Mouse (Mus musculus) lung, embryonic 16.5 days (tissue): ENCODE results near the gene Vkorc1l1. TPM values are rescaled to one million over a fixed set of nuclear protein-coding genes. Genes with fewer than 3 reads are reported as not detected.

Experiments used
- ATAC-seq: fragments of 200-750 bp; cut with Nextera tagmentation; 2 replicates; pipeline ENCODE4 v1.8.0; 2017; ENCODE audit warnings: low read depth, mild to moderate bottlenecking, moderate library complexity
- H3K27ac ChIP-seq: fragments of 300-500 bp; sonication (generic); 2 replicates; pipeline ENCODE4 v1.5.1; 2014; ENCODE audit warnings: mild to moderate bottlenecking, control low read depth, low read length
- H3K27me3 ChIP-seq: fragments of 300-500 bp; sonication (generic); 2 replicates; pipeline ENCODE4 v1.6.1; 2014; ENCODE audit warnings: low read depth, low read length, mixed read lengths; ENCODE audit not compliant: control insufficient read depth, insufficient read depth
- H3K36me3 ChIP-seq: fragments of 300-500 bp; sonication (generic); 2 replicates; pipeline ENCODE4 v1.6.1; 2014; ENCODE audit warnings: low read length; ENCODE audit not compliant: control insufficient read depth, insufficient read depth
- H3K4me1 ChIP-seq: fragments of 300-500 bp; sonication (generic); replicated peaks from 2 replicates; pipeline ENCODE4 v1.6.1; 2014; ENCODE audit warnings: low read length, mixed read lengths; ENCODE audit not compliant: control insufficient read depth, insufficient read depth
- H3K4me2 ChIP-seq: fragments of 300-500 bp; sonication (generic); 2 replicates; pipeline ENCODE4 v1.6.1; 2014; ENCODE audit warnings: low read depth, low read length, control low read depth
- H3K4me3 ChIP-seq: fragments of 300-500 bp; sonication (generic); 2 replicates; pipeline ENCODE4 v1.5.1; 2014; ENCODE audit warnings: mild to moderate bottlenecking, low read length, control low read depth
- H3K9ac ChIP-seq: fragments of 300-500 bp; sonication (generic); 2 replicates; pipeline ENCODE4 v1.6.1; 2014; ENCODE audit warnings: low read length, control low read depth
- H3K9me3 ChIP-seq: fragments of 300-500 bp; sonication (generic); 2 replicates; pipeline ENCODE4 v1.6.1; 2016; ENCODE audit warnings: low read length; ENCODE audit not compliant: control insufficient read depth
- WGBS: fragments of 180-500 bp; shearing (Covaris S2); extraction: QIAGEN DNeasy Blood & Tissue Kit; methylation state at CpG from one replicate; pipeline ENCODE4 v1.1.7; 2014; 5-methylcytosine and 5-hydroxymethylcytosine counted together
- polyA plus RNA-seq: library from polyadenylated mRNA; unstranded; fragments of >200 nt; fragmentation: Nextera tagmentation; extraction: Ambion mirVana; gene quantifications from 2 replicates; pipeline ENCODE4 v1.2.1, GENCODE M21; 2015

The Vkorc1l1 gene
- polyA plus RNA-seq, 1 experiment from 2014 or later: 18.8 TPM

- H3K36me3 ChIP-seq: no peaks in the 10 kb centered on the region
- H3K27ac ChIP-seq: peak overlapping the region; percentile 48
- H3K27me3 ChIP-seq: no peaks in the 10 kb centered on the region
- peak overlapping the region; percentile 58 for H3K9ac ChIP-seq
- H3K4me3 ChIP-seq: peak overlapping the region; percentile 57
- no peaks in the 10 kb centered on the region for H3K9me3 ChIP-seq
- H3K4me2 ChIP-seq: peak overlapping the region; percentile 73
- whole genome bisulfite sequencing: under 1% methylated on average over 32 of the region's 32 CpGs
- peak; percentile 95 for ATAC-seq
- H3K4me1 ChIP-seq: peaks cover 4% of the 10 kb centered on the region
Observed at GRCm38 (mm10) chr5:130023767-130024539, 82.2 kb downstream of the Vkorc1l1 start.

GRCm38 (mm10) chr5:130027134-130027533 is 85.4 kb downstream of the Vkorc1l1 start:
- H3K36me3 ChIP-seq: no peaks in the 10 kb centered on the region
- H3K27me3 ChIP-seq: no peaks in the 10 kb centered on the region
- no peak overlapping the region for H3K27ac ChIP-seq
- H3K4me3 ChIP-seq: no peak overlapping the region
- WGBS: 64% methylated on average over 5 of the region's 5 CpGs
- no peak overlapping the region for H3K9ac ChIP-seq
- no peaks in the 10 kb centered on the region for H3K9me3 ChIP-seq
- peaks cover 8% of the 10 kb centered on the region for H3K4me1 ChIP-seq
- no peak for ATAC-seq
- H3K4me2 ChIP-seq: no peak overlapping the region

- no peaks in the 10 kb centered on the region for H3K9me3 ChIP-seq
Observed at GRCm38 (mm10) chr5:130027696-130028095, 85.9 kb downstream of the Vkorc1l1 start.

GRCm38 (mm10) chr5:130029142-130029897 is 87.5 kb downstream of the Vkorc1l1 start, which contains the start of the genes Asl and Crcp:
TSS of gene Asl (minus strand) at chr5:130029247.
TSS of gene Crcp (plus strand) at chr5:130029290.
- H3K27me3 ChIP-seq: no peaks in the 10 kb centered on the region
- H3K4me2 ChIP-seq: peak within 1 kb of the TSS; percentile 81
- peak within 1 kb of the TSS; percentile 85 for H3K9ac ChIP-seq
- peak; percentile 89 for ATAC-seq
- peaks cover 4% of the 10 kb centered on the region; the same call in 1 of the 2 replicates for H3K4me1 ChIP-seq
- no peaks in the 10 kb centered on the region for H3K36me3 ChIP-seq
- H3K9me3 ChIP-seq: no peaks in the 10 kb centered on the region
- 2% methylated on average over 51 of the region's 51 CpGs for WGBS
- H3K27ac ChIP-seq: peak within 1 kb of the TSS; percentile 92
- H3K4me3 ChIP-seq: peak within 1 kb of the TSS; percentile 84

More at GRCm38 (mm10) chr5:130027696-130028095, 85.9 kb downstream of the Vkorc1l1 start:
- 73% methylated on average over 7 of the region's 7 CpGs for WGBS
- H3K27ac ChIP-seq: no peak overlapping the region
- H3K36me3 ChIP-seq: no peaks in the 10 kb centered on the region
- H3K4me3 ChIP-seq: no peak overlapping the region
- ATAC-seq: no peak
- no peak overlapping the region for H3K4me2 ChIP-seq
- no peak overlapping the region for H3K9ac ChIP-seq
- no peaks in the 10 kb centered on the region for H3K27me3 ChIP-seq
- peaks cover 8% of the 10 kb centered on the region for H3K4me1 ChIP-seq

- no peaks in the 10 kb centered on the region for H3K36me3 ChIP-seq
- 93% methylated on average over 19 of the region's 19 CpGs for WGBS
- no peak for ATAC-seq
- H3K4me3 ChIP-seq: no peak overlapping the region
- H3K9ac ChIP-seq: no peak overlapping the region
- peaks cover 4% of the 10 kb centered on the region; the same call in 1 of the 2 replicates for H3K4me1 ChIP-seq
- H3K27me3 ChIP-seq: no peaks in the 10 kb centered on the region
- no peaks in the 10 kb centered on the region for H3K9me3 ChIP-seq
- no peak overlapping the region for H3K4me2 ChIP-seq
- no peak overlapping the region for H3K27ac ChIP-seq
Observed at GRCm38 (mm10) chr5:130031410-130032390, 89.9 kb downstream of the Vkorc1l1 start.

GRCm38 (mm10) chr5:130033869-130034268 is 92.1 kb downstream of the Vkorc1l1 start:
- H3K4me1 ChIP-seq: peaks cover 4% of the 10 kb centered on the region; the same call in 1 of the 2 replicates
- H3K36me3 ChIP-seq: no peaks in the 10 kb centered on the region
- no peaks in the 10 kb centered on the region for H3K9me3 ChIP-seq
- H3K9ac ChIP-seq: no peak overlapping the region
- H3K27me3 ChIP-seq: no peaks in the 10 kb centered on the region
- no peak for ATAC-seq
- 66% methylated on average over 2 of the region's 2 CpGs for WGBS
- H3K4me2 ChIP-seq: no peak overlapping the region
- H3K27ac ChIP-seq: no peak overlapping the region
- H3K4me3 ChIP-seq: no peak overlapping the region

Other genes with a start within 250 kb of the Vkorc1l1 start
- not detected in 2 replicates for gene Sept14, start 233.5 kb upstream of the Vkorc1l1 start, polyA plus RNA-seq
- gene Mrps17, start 226.5 kb upstream of the Vkorc1l1 start, polyA plus RNA-seq: 164 and 173 TPM in 2 replicates
- 94.7 and 98.7 TPM in 2 replicates for gene Nipsnap2, start 216.9 kb upstream of the Vkorc1l1 start, polyA plus RNA-seq
- gene Psph, start 154.5 kb upstream of the Vkorc1l1 start, polyA plus RNA-seq: 32.7 and 33.5 TPM in 2 replicates
- 40.1 and 51.4 TPM in 2 replicates for gene Sumf2, start 95.0 kb upstream of the Vkorc1l1 start, polyA plus RNA-seq
- 815 and 838 TPM in 2 replicates for gene Chchd2, start 54.5 kb upstream of the Vkorc1l1 start, polyA plus RNA-seq
- 4.3 and 4.4 TPM in 2 replicates for gene Zbed5, start 46.2 kb upstream of the Vkorc1l1 start, polyA plus RNA-seq
- 0.39 and 0.43 TPM in 2 replicates for gene Phkg1, start 43.4 kb upstream of the Vkorc1l1 start, polyA plus RNA-seq
- 2.6 and 3.1 TPM in 2 replicates for gene Nupr1l, start 33.4 kb upstream of the Vkorc1l1 start, polyA plus RNA-seq
- gene Gusb, start 61.1 kb downstream of the Vkorc1l1 start, polyA plus RNA-seq: 65.0 and 67.4 TPM in 2 replicates
- 26.1 and 31.2 TPM in 2 replicates for gene Asl, start 87.3 kb downstream of the Vkorc1l1 start, polyA plus RNA-seq
- gene Crcp, start 87.3 kb downstream of the Vkorc1l1 start, polyA plus RNA-seq: 37.0 and 41.3 TPM in 2 replicates
- 56.2 and 58.1 TPM in 2 replicates for gene Tpst1, start 131.4 kb downstream of the Vkorc1l1 start, polyA plus RNA-seq
- gene Kctd7, start 202.9 kb downstream of the Vkorc1l1 start, polyA plus RNA-seq: 5.5 and 6.1 TPM in 2 replicates
- gene Rabgef1, start 229.8 kb downstream of the Vkorc1l1 start, polyA plus RNA-seq: 31.1 and 32.4 TPM in 2 replicates